Mouse (Mus musculus): ENCODE data around the gene Elovl7.

Elovl7 gene

DNA sequence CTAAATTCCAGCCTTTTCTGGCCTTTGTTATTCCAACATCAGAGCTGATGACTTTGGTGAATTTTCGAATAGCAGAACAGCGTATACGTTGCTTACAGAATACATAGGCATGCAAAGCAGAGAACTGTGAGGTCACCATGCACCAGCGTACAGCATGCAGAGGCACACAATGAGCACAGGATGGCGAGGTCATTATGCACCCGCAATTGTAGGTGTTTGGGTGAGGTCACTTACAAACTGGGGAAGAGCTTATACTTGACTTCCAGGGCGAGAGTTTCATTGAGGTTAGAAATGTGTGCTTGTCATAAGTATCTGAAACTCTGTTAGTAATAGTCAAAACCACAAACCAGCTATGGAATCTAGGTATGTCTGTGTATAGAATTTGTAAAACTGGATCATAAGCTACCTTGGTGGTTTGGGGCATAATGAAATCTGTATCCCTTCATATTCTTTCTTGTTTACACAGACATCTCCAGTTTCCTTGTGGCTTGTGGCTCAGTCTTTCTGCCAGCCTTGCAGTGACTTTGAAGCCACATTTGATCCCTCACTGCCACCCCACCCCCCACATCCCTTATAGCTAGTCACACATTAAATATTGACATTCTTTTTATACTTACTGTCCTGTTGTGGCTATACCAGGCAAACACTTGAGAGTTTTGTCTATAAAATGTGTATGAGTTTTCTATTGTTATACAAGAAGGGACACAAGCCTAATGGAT, 88.9 kb downstream of the Elovl7 start:
- DNase-seq (ENCODE audit: low spot score): no peak

DNA sequence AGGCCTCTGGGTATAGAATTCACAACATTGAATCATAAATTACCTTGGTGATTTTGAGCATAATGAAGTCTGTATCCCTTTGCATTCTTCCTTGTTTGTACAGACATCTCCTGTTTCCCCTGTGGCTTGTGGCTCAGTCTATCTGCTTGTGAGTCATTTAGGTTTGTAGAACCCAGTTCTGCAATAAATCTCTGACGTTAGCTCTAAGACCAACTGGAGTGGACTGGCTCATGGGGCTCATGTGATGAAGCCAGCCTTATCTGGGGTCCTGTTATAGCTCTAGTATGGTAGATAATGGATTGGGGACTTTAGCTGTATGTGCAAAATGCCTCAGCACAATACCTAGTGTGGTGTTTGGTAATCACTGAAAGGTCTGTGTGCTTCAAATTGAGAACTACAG, 89.6 kb downstream of the Elovl7 start:
- DNase-seq (ENCODE audit: low spot score): no peak

DNA sequence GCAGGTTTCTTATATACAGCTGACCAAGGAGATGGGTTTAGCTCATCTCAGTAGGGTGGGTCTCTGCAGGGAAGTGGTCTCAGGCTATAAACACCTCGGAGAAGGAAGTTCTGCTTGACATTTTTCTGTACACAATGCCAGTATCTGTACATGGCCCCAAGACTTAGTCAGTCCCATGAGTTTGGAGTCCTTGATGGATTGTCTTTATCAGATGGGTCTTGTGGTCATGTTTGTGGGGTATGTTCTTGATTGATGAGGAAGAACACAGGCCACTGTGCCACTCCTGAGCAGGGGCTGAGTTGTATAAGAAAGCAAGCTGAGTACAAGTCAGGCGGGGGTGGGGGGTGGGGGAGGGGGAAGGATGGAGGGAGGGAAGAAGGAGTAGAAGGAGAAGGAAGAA, 90.5 kb downstream of the Elovl7 start:
- no peak for DNase-seq (ENCODE audit: low spot score)

DNA sequence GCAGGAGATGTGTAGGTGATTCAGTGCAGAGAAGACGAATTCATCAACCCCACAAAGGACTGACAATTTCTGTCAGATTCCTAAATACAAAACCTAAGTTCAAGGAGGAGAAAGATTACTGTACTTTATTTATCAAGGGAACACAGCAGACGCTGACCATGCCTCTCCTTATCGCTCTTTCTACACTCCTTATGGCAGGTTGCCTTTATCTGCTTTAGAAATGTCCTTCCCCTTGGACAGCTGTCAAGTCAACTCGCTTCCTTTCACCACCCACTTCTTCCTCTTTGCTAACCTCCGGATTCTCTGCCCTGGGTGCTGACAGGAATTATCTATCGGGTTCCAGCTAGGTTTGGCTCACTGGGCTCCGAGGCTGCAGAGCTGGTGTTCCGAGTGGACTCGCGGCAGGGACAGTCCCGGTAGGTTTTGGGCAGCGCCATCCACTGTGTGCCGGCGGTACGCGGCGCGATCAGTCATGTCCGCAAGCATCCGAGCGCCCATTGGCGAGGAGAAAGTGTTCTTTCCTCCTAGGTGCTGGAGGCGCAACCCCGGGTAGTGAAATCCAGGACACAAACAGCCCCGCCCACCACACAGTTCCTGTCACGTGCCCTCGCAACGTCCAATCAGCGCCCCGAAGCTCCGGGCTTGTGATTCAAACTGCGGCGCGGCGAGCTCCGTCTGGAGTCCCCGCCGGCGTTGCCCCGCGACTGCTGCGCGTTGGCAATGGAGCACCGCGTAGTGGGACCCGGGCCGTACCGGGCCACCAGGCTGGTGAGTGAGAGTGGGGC, 101.7 kb downstream of the Elovl7 start, which contains the start of gene Depdc1b:
TSS of gene Depdc1b (plus strand) at position 631 of the 785 bp plus-strand sequence.
- peak; percentile 88 for DNase-seq (ENCODE audit: low spot score)

DNA sequence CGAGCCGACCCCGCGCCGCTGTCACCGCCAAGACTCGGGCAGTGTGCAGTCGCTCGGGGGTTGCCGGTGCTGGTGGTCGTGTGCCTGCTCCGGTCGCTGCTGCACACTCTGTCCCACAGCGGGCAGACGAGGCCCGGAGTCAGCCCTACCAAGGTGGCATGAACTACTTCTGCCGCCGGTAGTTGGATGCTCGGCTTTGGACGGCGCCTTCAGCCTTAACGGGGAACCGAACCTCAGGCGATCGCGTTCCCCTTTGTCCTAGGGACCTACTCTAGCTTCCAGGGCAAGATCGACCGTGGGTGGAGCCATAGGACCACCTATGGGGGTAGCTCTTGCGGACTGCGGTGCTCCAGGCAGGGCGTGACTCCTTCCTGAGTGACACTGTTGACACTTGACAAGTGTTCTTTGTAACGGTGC, 102.3 kb downstream of the Elovl7 start:
- DNase-seq (ENCODE audit: low spot score): no peak

DNA sequence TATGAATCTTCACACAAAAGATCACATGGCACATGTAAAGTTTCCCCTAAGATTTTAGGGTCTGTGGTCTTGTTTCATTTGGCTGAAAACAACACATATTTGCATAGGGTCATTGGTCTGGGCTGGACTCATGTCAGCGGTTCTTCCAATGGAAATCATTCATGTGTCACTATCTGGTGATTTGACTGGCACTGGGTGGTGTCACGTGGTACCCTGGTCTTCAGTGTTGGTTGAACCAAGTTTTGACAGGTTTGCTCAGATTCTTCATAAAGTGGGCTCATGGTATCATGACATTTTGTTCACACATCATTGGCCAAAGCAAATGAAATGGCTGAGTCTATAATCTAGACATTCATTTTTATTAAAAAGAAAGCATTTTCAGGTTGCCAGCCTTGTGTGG, 103.2 kb downstream of the Elovl7 start:
- DNase-seq (ENCODE audit: low spot score): no peak

DNA sequence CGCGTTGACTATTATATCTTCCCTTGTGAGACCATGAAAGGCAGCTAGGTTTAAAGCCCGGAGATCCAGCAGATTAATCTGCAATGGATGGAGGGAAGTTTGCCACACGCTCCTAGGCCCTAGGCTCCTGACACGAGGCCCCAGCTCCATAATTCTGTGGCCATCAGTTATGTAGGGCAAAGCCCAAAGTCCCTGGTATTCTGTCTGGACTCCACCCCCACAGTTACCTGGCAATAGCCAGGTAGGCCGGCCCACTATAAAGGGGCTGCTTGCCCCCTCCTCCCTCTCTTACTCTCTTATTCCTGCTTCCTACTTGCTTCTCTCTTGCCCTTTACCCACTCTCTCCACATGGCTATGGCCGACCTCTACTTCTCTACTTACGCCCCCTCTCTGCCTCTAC, 104.8 kb downstream of the Elovl7 start:
- no peak for DNase-seq (ENCODE audit: low spot score)

DNA sequence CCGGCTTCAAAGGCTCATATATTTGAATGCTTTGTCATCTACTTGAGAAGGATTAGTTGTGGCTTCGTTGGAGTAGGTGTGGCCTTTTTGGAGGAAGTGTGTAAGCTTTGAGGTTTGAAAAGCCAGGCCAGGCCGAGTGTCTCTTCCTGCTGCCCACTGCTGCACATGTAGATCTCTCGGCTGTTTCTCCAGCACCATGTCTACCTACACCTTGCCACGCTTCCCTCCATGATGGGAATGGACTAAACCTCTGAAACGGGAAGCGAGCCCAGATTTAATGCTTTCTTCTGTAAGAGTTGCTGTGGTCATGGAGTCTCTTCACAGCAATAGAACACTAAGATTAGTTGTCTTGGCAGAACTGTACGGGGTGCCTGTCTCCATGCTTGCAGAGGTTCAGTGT, 106.0 kb downstream of the Elovl7 start:
- DNase-seq (ENCODE audit: low spot score): no peak

DNA sequence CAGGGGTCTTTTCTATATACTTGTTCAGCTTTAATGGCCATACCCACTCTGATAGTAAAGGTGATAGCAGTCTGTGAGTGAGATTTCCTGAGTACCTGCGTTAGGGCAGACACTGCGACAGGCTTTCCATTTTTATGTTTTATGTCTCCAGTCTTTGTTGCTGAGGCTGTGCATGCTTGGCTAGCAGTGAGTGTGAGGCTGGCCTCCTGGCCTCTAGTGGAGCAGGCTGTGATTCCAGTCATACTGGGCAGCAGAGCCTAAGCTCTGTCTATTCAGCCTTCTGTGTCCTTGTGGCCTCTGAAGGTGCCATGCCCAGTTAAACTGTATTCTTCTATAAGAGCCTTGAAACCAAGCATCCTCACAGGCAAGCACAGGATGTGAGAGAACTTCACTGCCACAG, 108.3 kb downstream of the Elovl7 start:
- no peak for DNase-seq (ENCODE audit: low spot score)

DNA sequence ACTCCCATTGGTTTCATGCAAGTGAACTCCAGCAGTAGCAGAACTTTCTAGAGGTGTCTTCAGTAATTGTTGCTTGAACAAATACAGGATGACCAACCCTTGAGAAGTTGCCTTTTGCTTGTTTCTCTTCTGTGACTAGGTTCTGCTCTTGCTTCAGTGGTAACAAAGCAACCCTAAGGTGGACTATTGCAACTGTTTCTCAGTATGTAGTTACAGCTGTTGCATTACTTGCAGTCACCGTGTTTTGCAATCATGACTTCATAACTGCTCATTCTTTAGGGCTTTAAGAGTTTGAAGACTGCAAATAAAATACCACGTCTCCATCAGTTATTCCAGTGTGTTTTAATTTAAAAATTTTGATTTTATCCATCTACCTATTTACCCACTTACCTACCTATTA, 109.1 kb downstream of the Elovl7 start:
- no peak for DNase-seq (ENCODE audit: low spot score)

DNA sequence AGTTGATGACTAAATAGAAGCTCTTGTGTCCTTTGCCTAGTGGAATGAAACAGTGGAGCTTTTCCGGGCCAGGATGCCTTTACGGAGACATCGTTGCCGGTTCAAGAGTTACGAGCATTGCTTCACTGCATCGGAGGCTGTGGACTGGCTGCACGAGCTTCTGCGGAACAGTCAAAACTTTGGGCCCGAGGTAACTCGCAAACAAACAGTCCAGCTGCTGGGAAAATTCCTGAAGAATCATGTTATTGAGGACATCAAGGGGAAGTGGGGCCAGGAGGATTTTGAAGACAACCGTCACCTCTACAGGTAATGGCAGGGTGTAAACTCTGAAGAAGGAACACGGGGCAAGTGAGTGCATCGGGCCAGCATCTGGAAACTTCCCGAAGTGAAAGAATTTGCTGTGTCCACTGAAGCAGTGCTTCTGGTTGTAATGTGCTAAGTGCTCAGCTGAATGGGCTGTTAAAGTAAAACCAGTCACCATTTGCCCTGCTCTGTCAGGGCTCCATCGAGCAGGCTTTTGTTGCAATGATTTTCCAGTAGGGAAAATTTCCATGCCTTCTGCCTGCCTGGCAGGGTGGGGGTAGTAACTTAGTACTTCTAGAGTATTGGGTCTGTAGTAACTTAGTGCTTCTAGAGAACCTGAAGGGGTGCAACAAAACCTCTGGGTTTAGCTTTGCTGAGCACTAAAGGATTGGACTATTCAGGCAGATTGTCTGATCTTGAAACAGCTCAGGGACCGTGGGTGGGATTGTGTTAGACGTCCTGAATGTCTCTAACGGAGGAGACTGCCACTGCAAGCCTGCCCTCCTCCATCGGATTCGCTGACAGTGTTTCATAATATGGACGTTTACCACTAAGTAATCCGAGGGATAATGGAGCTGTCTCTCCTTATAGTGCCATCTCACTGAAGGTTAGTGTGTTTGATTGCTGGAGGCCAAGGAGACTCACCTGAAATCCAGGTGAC, 109.9 kb downstream of the Elovl7 start:
- no peak for DNase-seq (ENCODE audit: low spot score)

DNA sequence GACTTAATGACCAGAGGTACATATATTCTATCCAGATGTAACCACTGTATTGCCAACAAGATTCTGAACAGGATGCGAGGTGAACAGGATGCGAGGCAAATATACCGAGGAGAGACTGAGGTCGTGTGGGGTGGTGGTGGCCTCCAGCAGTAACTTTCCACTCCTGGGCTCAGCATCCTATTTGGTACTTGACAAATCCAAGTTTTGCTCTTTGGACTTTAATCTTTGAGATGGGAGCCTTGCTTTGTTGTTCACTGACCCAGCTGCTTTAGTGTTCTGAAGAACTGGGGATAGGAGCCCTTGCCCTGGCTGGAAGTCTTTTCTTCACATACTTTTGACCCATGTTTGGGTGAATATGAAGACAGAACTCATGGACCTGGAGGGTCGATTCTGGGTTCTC, 111.7 kb downstream of the Elovl7 start:
- no peak for DNase-seq (ENCODE audit: low spot score)

DNA sequence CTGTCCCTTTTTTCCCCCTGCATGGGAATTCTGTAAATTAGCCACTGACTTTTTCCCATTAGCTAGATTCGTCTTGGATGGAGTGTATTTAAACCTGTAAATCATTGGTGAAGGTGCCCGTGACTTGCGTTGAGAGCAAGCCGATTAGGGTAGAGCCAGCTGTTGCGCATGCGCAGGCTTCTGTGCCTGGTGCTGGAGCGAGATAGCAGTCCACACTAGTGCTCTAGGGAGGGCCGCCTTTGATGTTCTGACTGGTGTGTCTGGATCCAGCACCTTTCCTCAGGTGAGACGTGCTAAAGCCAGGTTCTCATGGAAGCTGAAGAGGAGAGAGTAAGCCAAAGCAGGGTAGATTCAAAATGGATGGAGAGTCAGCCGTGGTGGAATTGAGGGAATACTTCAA, 112.1 kb downstream of the Elovl7 start:
- DNase-seq (ENCODE audit: low spot score): no peak

DNA sequence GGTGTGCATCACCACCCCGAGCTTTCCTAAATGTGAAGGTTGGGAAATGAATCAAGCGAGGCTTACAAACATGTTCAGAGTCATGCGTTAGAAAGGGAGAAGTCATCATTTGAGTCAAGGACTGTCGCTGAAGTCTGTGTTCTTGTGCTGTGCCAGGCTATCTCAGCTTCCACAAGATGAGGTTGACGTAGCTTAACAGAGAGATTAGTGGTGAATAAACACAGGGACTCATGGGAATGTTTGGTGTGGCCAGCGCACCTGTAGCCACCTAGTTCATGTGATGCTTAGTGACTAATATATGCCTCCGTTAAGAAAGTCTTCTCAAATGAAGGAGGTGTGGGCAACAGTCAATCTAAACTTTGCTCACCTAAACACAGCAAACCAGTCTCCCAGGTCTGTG, 112.8 kb downstream of the Elovl7 start:
- DNase-seq (ENCODE audit: low spot score): no peak

DNA sequence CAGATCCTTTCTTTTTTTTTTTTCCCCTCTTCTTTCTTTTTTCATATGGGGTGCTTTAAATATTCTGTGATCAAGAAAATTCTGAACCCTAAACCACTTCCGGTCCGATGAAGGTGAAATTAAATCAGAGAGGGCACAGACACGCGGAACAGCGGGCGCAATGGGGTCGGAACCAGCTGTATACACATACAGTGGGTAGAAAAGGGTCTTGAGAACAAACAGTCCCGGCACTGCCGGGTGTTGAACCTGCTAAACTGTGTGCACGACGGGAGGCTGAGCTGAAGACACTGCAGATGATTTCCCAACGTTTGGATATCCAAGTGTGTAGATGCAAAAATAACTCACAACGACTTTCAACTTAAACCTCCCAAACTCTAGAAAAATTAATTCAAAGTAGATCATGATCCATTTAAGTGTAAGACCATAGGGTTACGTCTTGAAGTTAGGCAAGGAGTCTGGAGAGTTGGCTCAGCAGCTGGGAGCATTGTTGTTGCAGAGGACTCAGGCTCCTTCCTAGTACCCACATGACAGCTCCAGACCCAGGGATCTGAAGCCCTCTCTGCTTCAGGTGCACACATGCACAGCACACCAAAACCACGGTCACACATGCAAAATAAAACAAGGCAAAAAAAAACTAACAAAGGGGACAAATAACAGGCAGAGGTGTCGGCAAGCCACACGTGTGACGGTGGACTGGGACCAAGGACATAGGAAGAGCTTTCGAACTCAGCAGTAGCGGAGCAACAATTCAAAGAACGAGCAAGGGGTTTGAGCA, 114.4 kb downstream of the Elovl7 start:
- no peak for DNase-seq (ENCODE audit: low spot score)

DNA sequence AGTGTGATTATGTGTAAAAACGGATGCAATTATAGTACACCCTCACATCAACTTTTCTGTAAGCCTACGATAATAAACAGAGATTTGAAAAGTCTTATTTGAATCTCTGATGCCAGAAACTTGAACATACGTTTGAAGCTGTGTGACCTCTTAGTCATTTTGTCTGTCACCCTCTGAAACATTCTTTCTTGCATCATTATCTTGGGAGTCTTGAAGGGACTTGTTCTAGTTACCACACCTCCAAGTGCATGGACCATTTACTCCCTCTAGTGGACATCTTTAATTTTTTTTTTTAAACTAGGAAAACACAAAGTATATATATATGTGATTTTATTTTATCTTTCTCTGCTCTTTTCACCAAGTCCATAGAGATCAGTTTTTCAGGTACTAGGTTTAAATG, 115.5 kb downstream of the Elovl7 start:
- no peak for DNase-seq (ENCODE audit: low spot score)

All from left cerebral cortex, adult 11 months (tissue).